Mouse (Mus musculus) G1E (cell line): ENCODE measurements around the gene Cyp1a2. TPM values are rescaled to one million over a fixed set of nuclear protein-coding genes. Genes with fewer than 3 reads are reported as not detected.

Source experiments
- ATAC-seq: 2 replicates; pipeline ENCODE4 v1.8.0; 2016; ENCODE audit warnings: mild to moderate bottlenecking; ENCODE audit not compliant: insufficient number of reproducible peaks, poor library complexity, low FRiP score, severe bottlenecking; ENCODE audit errors: extremely low read depth
- DNase-seq: peaks from one replicate; pipeline ENCODE4 v3.0.0; 2012; ENCODE audit warnings: low spot score
- H3K27me3 ChIP-seq: 2 replicates; pipeline ENCODE4 v1.6.1; 2012; ENCODE audit warnings: mild to moderate bottlenecking, low read length, inconsistent platforms; ENCODE audit not compliant: insufficient read depth
- H3K36me3 ChIP-seq: replicated peaks from 2 replicates; pipeline ENCODE3; 2012; ENCODE audit warnings: mild to moderate bottlenecking, inconsistent platforms
- H3K4me1 ChIP-seq: 2 replicates; pipeline ENCODE4 v1.6.1; 2012; ENCODE audit warnings: low read depth, low read length, inconsistent platforms, mixed read lengths; ENCODE audit not compliant: insufficient read depth
- H3K4me3 ChIP-seq: 2 replicates; pipeline ENCODE4 v1.5.1; 2012; ENCODE audit warnings: low read depth, mild to moderate bottlenecking, inconsistent platforms, low read length, moderate library complexity, mixed read lengths
- H3K9me3 ChIP-seq: replicated peaks from 2 replicates; pipeline ENCODE4 v1.6.1; 2012; ENCODE audit warnings: inconsistent platforms
- CTCF ChIP-seq: IDR thresholded peaks from 2 replicates; pipeline ENCODE4 v1.5.1; 2012; ENCODE audit warnings: low read depth, low read length, inconsistent platforms, mixed read lengths
- GATA1 ChIP-seq: IDR thresholded peaks from 2 replicates; pipeline ENCODE4 v1.6.1; 2012; ENCODE audit warnings: borderline replicate concordance, low read length, inconsistent platforms, mixed read lengths
- GATA2 ChIP-seq: IDR thresholded peaks from 2 replicates; pipeline ENCODE4 v1.6.1; 2012; ENCODE audit warnings: low read depth, low read length, inconsistent platforms, borderline replicate concordance
- POLR2AphosphoS5 ChIP-seq: IDR thresholded peaks from 2 replicates; pipeline ENCODE4 v1.6.1; 2012; ENCODE audit warnings: low read depth, low read length, inconsistent platforms; ENCODE audit not compliant: insufficient replicate concordance
- TAL1 ChIP-seq: conservative IDR thresholded peaks from 2 replicates; pipeline ENCODE4 v1.6.1; 2012; ENCODE audit warnings: low read depth, low read length, inconsistent platforms, mixed read lengths
- polyA plus RNA-seq: library from polyadenylated mRNA; stranded (reverse); fragments of >175 nt; gene quantifications from 2 replicates; pipeline ENCODE4 v1.2.3, GENCODE M21; 2012
- total RNA-seq, 2 experiments: library from RNA; stranded (forward) in 1 of 2; stranded (reverse) in 1 of 2; fragments of 200-1000 nt in 1 of 2; fragments of >200 nt in 1 of 2; fragmentation: Nextera tagmentation in 1 of 2; gene quantifications; 2 replicates each; pipeline ENCODE4 v1.2.3; 2014 to 2017

Gene Cyp1a2
- total and polyA plus RNA-seq, 3 experiments: not detected

- Histone ChIP-seq H3K36me3 (peaks cover 44% of the 10 kb centered on the region), H3K4me3 (peak overlapping the region; percentile 92), H3K9me3 (no peaks in the 10 kb centered on the region), H3K27me3 (no peaks in the 10 kb centered on the region), H3K4me1 (peaks cover 83% of the 10 kb centered on the region)
- ATAC-seq: no peak
- no peak for DNase-seq
- no peak for TF ChIP-seq GATA2
- no peak for TF ChIP-seq CTCF
- no peak for TF ChIP-seq TAL1
- TF ChIP-seq GATA1: no peak
- no peak for TF ChIP-seq POLR2AphosphoS5
Observed at GRCm38 (mm10) chr9:57644442-57644943, 39.0 kb downstream of the Cyp1a2 start.

GRCm38 (mm10) chr9:57643856-57644180 lies 39.7 kb downstream of the Cyp1a2 start:
- Histone ChIP-seq H3K36me3 (peaks cover 50% of the 10 kb centered on the region), H3K4me1 (peaks cover 89% of the 10 kb centered on the region), H3K9me3 (no peaks in the 10 kb centered on the region), H3K4me3 (peak overlapping the region; percentile 92), H3K27me3 (no peaks in the 10 kb centered on the region)
- TF ChIP-seq GATA2 (no peak), CTCF (no peak), POLR2AphosphoS5 (no peak), GATA1 (no peak), TAL1 (peak; percentile 82)
- ATAC-seq: peak; percentile 46
- DNase-seq: peak; percentile 50

GRCm38 (mm10) chr9:57643169-57643855 lies 40.2 kb downstream of the Cyp1a2 start:
- no peak for TF ChIP-seq TAL1
- TF ChIP-seq POLR2AphosphoS5: no peak
- no peak for TF ChIP-seq CTCF
- TF ChIP-seq GATA2: no peak
- no peak for TF ChIP-seq GATA1
- DNase-seq: no peak
- Histone ChIP-seq H3K4me3 (peak overlapping the region; percentile 92), H3K27me3 (no peaks in the 10 kb centered on the region), H3K9me3 (no peaks in the 10 kb centered on the region), H3K4me1 (peaks cover 89% of the 10 kb centered on the region), H3K36me3 (peaks cover 56% of the 10 kb centered on the region)
- ATAC-seq: no peak

GRCm38 (mm10) chr9:57641775-57642550 lies 41.5 kb downstream of the Cyp1a2 start:
- ATAC-seq: no peak
- Histone ChIP-seq H3K36me3 (peaks cover 69% of the 10 kb centered on the region), H3K4me1 (peaks cover 90% of the 10 kb centered on the region), H3K27me3 (no peaks in the 10 kb centered on the region), H3K9me3 (no peaks in the 10 kb centered on the region), H3K4me3 (peak overlapping the region; percentile 92; the same call in 1 of the 2 replicates)
- DNase-seq: no peak
- TF ChIP-seq GATA1: no peak
- no peak for TF ChIP-seq TAL1

- no peaks in the 10 kb centered on the region for H3K9me3 ChIP-seq
- H3K36me3 ChIP-seq: peaks cover 77% of the 10 kb centered on the region
- TF ChIP-seq POLR2AphosphoS5: no peak
- TF ChIP-seq TAL1: no peak
- no peak for TF ChIP-seq CTCF
- no peak for TF ChIP-seq GATA1
- no peak for TF ChIP-seq GATA2
- no peaks in the 10 kb centered on the region for H3K27me3 ChIP-seq
- DNase-seq (no peak), ATAC-seq (no peak)
- H3K4me3 ChIP-seq: peak overlapping the region; percentile 69; the same call in 1 of the 2 replicates
- peaks cover 87% of the 10 kb centered on the region for H3K4me1 ChIP-seq
Observed at GRCm38 (mm10) chr9:57641022-57641421, 42.5 kb downstream of the Cyp1a2 start.

- H3K4me1 ChIP-seq: peaks cover 85% of the 10 kb centered on the region
- H3K36me3 ChIP-seq: peaks cover 81% of the 10 kb centered on the region
- peak overlapping the region; percentile 69; the same call in 1 of the 2 replicates for H3K4me3 ChIP-seq
- peak; percentile 76 for DNase-seq
- TF ChIP-seq GATA1: no peak
- no peak for TF ChIP-seq TAL1
- TF ChIP-seq GATA2: no peak
- TF ChIP-seq POLR2AphosphoS5: no peak
- no peak for TF ChIP-seq CTCF
- no peaks in the 10 kb centered on the region for H3K27me3 ChIP-seq
- no peaks in the 10 kb centered on the region for H3K9me3 ChIP-seq
- ATAC-seq: peak; percentile 59
Observed at GRCm38 (mm10) chr9:57640384-57640783, 43.1 kb downstream of the Cyp1a2 start.
